Mouse (Mus musculus) urinary bladder, postnatal 36 days (tissue): ENCODE data around the gene Dtymk.
"Not testable (repeated sequence)": the region's sequence is repeated elsewhere in the genome, so short reads cannot be mapped to it uniquely, and the experiment has no call there.

ENCODE experiments used
- DNase-seq, 2 experiments: peaks; one replicate each; pipeline ENCODE4 v3.0.0; 2022; ENCODE audit warnings: low spot score in 2 of 2, mixed read lengths in 1 of 2

Dtymk gene

GRCm38 (mm10) chr1:93805221-93805951 lies 3.7 kb upstream of the Dtymk start:
- DNase-seq = no peak

- DNase-seq = no peak
Observed at GRCm38 (mm10) chr1:93804818-93805217, 3.1 kb upstream of the Dtymk start.

GRCm38 (mm10) chr1:93803556-93804507 lies 2.1 kb upstream of the Dtymk start, which contains the start of gene Ing5:
TSS of gene Ing5 (plus strand) at chr1:93803965.
- peak; percentile 100 for DNase-seq

DNA sequence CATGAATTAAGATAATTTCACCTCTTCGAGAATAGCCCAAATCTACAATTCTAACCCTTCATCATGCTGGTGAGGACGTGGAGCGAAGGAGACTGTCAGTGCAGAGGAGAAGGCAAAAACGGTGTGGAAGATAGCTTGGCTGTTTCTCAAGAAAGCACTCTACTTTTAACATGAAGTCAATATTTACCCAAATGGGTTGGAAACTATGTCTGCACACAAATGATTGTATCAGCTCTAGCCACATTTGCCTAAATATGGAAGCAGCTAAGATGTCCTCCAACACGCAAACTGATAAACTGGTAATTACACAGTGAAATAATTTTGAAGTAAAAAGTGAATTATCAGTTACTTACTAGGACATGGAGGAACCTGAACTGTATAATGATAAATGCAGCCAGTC lies 1.0 kb upstream of the Dtymk start:
- DNase-seq = peak in 1 of 2 experiments; percentile 13

- no peak for DNase-seq
Observed at GRCm38 (mm10) chr1:93800670-93801503, 847 bp downstream of the Dtymk start.

DNA sequence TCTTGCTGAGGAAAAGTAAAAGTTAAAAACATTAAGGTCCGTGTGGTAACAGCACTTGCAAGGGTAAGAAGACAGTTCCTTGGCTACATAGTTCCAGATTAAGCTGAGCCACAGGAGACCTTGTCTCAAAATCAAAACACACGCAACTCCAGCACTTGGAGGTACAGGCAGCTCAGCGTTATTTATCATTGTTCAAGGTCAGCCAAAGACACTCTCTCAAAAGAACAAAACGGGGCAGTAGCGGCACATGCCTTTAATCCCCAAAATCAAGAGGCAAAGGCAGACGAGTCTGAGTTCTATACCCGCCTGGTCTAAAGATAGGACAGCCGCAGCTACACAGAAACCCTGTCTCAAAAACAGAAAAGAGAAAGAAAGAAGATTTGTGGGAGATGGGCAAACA lies 5.8 kb downstream of the Dtymk start:
- no peak for DNase-seq

GRCm38 (mm10) chr1:93794526-93794925 lies 7.2 kb downstream of the Dtymk start:
- DNase-seq = no peak

DNA sequence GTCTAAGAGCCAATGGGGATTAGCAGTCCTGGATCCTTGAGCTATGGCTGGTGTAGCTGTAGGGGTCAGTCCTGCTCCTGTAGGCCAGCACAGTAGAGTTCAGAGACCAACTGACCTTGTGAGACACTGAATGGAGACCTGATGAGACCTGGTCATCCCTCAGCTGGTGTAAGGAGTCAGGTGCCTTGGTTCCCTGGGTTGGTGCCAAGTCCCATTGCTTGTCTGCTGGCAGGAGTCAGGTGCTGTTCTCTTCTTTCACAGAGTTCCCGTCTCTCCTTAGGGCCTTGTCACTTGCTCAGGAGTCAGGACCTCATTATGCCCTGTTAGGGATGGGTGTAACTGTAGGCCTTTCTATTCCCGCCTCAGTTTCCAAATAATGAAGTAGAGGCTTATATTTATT lies 14.8 kb downstream of the Dtymk start:
- DNase-seq = no peak

DNA sequence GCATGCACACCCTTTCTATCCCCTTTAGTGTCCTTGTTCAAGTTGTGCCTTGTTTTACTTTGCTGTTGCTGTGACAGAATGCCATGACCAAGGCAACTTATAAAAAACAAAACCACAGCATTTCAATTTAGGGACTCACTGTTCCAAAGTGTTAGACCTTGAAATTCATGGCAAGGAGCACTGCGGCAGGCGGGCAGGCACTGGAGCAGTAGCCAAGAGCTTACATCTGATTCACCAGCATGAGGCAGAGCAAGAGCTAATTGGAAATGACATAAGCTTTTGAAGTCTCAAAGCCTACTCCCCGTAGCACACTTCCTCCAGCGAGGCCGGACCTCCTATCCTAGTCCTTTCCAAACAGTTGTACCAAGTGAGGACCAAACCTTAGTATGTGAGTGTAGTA lies 25.0 kb downstream of the Dtymk start:
- no peak for DNase-seq

- DNase-seq = no peak
Observed at GRCm38 (mm10) chr1:93769901-93770300, 31.8 kb downstream of the Dtymk start.

DNA sequence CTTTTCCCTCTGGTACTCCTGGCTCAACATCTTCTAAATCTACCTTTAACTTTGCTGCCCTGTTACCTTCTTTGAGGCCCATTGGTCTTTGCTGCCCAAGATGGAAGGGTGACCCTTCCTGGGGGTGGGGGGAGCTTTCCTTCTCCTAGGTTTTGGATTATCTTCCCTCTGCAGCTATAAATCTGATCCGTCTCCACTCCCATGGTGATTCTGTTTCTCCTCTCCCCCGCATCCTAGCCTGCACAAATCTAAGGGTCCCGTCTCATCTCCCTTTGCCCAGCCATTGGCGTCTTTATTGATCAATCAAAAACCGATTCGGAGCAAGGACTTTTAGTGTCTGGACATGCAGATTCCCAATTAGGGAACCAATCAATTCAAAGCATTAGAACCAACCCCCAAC lies 34.1 kb downstream of the Dtymk start:
- DNase-seq = no peak

DNA sequence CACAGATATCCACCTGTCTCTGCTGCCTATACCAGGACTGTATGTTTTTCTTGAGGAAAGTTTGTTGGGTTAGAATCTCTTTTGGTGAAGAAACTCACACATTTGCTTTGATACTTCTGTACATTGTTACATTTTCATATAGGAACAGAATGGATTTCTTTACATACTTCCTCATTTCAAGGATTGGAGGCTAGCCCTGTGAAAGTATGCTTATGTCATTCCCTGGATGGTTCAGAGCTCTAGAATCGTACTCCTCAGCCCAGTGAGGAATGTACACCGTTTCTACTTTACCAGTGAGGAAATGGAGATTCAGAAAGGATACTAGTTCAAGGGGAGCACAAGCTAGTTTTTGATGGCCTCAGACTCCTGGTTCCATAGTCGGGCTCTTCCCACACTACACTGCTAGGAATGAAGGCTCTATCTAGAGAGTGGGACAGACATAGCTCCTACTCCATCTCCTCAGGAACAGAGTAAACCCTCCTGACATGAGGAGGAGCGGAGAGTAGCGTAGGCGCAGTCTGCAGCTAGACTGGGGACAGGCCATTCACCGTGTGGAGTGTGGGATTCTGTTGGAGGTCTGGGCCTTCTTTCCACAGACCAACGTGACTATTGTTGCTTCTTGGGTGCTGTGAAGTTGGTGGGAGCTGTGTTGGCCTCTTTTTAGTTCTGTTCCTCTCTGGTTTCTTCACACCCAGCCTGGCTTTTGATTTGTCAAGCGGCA lies 36.7 kb downstream of the Dtymk start:
- DNase-seq = no peak

DNA sequence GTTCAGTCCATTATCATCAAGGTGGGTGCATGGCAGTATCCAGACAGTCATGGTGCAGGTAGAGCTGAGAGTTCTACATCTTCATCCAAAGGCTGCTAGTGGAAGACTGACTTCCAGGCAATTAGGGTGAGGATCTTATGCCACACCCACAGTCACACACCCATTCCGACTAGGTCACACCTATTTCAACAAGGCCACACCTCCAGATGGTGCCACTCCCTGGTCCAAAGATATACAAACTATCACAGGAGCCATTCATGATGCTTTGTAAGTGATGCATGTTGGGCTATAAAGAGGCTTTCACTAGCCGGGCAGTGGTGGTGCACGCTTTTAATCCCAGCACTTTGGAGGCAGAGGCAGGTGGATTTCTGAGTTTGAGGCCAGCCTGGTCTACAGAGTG lies 38.2 kb downstream of the Dtymk start:
- not testable (repeated sequence) for DNase-seq

DNA sequence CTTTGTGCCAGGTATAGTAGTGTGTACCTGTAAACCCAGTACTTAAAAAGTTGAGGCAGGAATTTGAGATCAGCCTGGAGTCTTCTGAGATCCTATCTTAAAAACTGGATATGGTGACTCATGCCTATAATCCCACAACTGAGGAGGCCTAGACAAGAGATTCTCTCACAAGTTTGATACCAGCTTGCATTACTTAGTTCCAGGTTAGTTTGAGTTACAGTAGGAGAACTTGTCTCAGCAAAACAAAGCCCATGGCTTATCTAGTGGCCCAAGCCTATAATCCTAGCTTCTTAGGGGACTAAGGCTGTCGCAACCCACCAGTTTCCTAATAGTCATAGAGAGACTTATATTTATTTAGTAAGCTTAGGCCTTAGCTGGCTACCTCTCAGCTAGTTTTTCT lies 41.7 kb downstream of the Dtymk start:
- no peak for DNase-seq

DNA sequence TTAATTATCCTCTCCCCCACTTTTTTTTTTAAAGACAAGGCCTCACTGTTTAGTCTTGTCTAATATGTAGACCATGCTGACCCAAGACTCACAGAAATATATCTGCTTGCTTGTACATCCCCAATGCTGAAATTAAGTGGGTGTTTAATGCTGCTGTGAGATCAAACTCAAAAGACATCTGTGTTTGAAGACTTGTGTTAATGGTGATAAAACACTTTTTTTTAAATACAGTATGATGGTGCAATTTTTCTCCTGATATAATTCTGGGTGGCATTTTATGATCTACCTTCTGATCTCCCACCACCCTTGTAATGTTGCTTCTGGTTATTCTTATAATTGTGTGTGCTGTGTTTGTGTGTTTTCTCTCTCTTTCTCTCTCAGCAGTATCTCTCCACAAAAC lies 45.6 kb downstream of the Dtymk start:
- no peak for DNase-seq

GRCm38 (mm10) chr1:93755618-93756017 lies 46.1 kb downstream of the Dtymk start:
- no peak for DNase-seq

DNA sequence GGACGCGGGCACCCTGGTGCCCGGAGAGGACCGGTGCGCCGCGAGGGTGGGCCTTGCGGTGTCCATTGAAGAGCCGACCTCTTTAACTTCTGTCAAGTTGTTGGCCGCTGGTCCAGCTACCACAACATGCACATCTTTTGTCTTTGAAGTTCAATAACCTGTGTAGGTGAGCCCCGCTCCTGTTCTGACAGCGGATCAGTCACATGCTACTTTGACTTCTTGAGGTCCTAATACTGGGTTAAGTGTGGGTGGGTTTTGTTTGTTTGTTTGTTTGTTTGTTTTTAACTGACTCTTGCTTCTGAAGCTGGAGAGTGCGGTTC lies 46.5 kb downstream of the Dtymk start:
- no peak for DNase-seq

DNA sequence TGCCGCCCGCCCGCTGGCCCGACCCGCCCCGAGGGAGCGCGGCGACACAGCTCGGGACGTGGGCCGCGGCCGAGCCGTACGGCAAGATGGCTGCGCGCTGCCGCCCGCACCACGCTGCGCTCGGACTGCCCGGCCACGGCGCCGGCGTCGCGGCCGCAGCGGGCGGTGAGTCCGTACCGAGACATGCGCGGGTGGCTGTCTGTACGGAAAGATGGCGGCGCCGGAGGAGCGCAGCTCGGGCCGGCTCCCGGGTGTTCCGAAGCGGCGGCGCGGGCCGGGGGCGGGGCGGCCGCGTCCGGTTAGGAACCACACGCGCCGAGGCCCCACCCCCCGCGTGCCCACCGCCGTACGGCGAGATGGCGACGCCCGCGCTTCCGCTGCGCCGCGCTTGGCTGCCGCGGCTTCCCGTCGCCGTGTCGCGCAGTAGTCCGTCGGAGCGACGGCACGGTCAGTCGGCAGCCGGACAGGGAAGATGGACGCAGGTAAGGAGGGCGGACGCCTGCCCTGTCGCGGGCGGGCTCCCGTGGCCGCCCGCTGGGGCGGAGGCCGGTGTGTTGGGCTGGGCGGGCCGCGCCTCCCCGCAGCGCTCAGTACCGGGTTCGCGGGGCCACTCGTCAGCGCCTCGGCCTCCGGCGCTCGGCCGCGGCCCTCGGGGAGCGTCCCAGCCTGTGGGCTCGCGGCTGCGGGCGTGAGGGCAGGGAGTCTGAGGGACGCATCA lies 47.0 kb downstream of the Dtymk start, which contains the start of gene Thap4:
TSS of gene Thap4 (minus strand) at position 292 of the 718 bp plus-strand sequence.
- peak; percentile 88 to 92 for DNase-seq

DNA sequence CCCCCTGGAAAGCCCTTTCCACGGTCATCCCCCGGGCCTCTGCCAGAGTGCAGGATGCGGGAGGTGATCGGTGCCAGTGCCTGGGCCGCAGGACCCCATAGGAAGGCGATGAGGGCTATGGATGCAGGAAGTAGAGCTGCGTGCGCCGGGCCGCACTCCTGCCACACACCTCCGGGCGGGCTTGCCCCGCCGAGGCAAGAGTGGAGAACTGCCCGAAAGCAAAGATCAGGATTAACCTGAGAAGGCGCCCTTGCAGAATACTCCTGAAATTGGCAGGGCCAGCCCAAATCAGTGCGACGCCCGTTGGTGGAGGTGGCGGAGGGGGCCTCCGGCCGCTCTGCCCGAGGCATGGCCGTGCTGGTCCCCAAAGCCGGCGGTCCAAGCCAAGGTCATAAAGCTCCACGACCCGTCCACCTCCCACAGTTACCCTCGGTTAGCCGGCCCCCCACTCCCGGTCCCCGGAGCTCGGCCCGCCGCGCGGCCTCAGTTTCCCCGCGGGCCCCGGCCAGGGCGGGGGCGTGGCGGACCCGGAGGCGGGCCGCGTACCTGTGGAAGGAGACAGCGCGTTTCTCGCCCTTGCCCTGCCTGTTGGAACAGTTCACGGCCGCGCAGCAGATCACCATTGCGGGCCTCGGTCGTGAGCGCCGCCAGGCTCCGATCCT lies 47.7 kb downstream of the Dtymk start:
- DNase-seq = peak; percentile 29 to 47

- no peak for DNase-seq
Observed at GRCm38 (mm10) chr1:93751290-93751689, 50.4 kb downstream of the Dtymk start, which contains the start of gene Atg4b. TSS of gene Atg4b (plus strand) at chr1:93751500.
